Mouse (Mus musculus): ENCODE results near the gene Gm7735. TPM values are rescaled to one million over a fixed set of nuclear protein-coding genes. Genes with fewer than 3 reads are reported as not detected.
"Not testable (repeated sequence)": the region's sequence is repeated elsewhere in the genome, so short reads cannot be mapped to it uniquely, and the experiment has no call there.

Gm7735 gene
- polyA plus RNA-seq (2012; rRNA removed): not detected in 2 replicates

DNA sequence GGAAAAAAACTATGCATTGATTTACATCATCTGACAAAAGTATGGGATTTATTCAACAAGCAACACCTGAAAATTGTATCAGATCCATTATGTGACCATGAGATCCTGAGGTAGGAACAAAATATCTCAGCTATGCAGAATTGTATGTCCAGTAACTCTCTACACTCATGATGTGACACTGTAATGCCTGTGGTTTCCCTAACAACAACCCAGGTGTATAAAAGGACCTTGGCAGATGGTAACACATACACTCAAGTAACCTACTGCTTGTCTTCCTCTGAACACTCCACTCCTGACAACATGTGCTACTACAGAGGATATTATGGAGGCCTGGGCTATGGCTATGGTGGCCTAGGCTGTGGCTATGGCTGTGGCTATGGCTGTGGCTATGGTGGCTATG lies at the start of gene Gm7735:
Gm7735 (plus strand) TSS at position 301 of the 400 bp plus-strand sequence.
- DNase-seq; H3K4me1 ChIP-seq (ENCODE audit: control insufficient read depth, insufficient read depth, low read length); H3K4me3 ChIP-seq (replicated peaks; ENCODE audit: extremely low read depth, low read depth, low read length): not testable (repeated sequence)

DNA sequence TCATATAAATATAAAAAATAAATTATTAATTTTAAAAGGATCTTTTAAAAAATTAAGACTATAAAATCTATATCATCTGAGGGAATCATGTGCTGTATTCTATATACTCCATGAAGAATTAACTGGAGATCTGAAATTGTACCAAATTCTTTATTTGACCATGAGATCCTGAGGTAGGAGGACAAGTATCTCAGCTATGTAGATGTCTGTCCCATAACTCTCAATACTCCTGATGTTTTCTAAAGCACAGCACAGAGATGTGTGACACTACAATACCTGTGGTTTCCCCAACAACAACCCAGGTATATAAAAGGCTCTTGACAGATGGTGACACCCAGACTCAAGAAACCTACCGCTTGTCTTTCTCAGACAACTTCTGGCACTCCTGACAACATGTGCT lies 28.7 kb upstream of the Gm7735 start, which contains the start of gene Gm6358:
Gm6358 (plus strand) TSS at position 301 of the 400 bp plus-strand sequence.
- DNase-seq: no peak
- Histone ChIP-seq H3K4me3 (replicated peaks; ENCODE audit: extremely low read depth, low read depth, low read length) (no peak within 1 kb of the TSS), H3K4me1 (ENCODE audit: control insufficient read depth, insufficient read depth, low read length) (no peaks in the 10 kb centered on the region)
- 95% methylated on average over 1 of the region's 1 CpGs for WGBS
- TF ChIP-seq POLR2A (IDR thresholded peaks at IDR 0.05; ENCODE audit: borderline replicate concordance, extremely low read depth, low read depth, low read length): no peak
- no peak for TF ChIP-seq CTCF (IDR thresholded peaks at IDR 0.05; ENCODE audit: insufficient read depth, low read length)

DNA sequence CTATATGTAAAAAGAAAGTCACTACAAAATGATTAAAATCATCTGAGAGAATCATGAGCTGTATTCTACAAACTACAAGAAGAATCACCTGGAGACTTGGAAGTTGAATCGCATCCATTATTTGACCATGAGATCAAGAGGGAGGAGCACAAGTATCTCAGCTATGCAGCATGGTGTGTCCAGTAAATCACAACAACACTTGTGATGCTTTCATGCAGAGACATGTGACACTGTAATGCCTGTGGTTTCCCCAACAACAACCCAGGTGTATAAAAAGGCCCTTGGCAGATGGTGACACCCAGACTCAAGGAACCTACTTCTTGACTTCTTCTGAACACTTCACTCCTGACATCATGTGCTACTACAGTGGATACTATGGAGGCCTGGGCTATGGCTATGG lies 18.5 kb upstream of the Gm7735 start, which contains the start of gene Gm10061:
Gm10061 (plus strand) TSS at position 301 of the 400 bp plus-strand sequence.
- H3K4me3 ChIP-seq (replicated peaks; ENCODE audit: extremely low read depth, low read depth, low read length): no peak within 1 kb of the TSS
- H3K4me1 ChIP-seq (ENCODE audit: control insufficient read depth, insufficient read depth, low read length): no peaks in the 10 kb centered on the region
- 98% methylated on average over 1 of the region's 1 CpGs for WGBS
- TF ChIP-seq CTCF (IDR thresholded peaks at IDR 0.05; ENCODE audit: insufficient read depth, low read length): no peak
- TF ChIP-seq POLR2A (IDR thresholded peaks at IDR 0.05; ENCODE audit: borderline replicate concordance, extremely low read depth, low read depth, low read length): no peak
- no peak for DNase-seq

- WGBS: 76% methylated on average over 4 of the region's 4 CpGs
- TF ChIP-seq POLR2A (IDR thresholded peaks at IDR 0.05; ENCODE audit: borderline replicate concordance, extremely low read depth, low read depth, low read length): no peak
- TF ChIP-seq CTCF (IDR thresholded peaks at IDR 0.05; ENCODE audit: insufficient read depth, low read length): no peak
- H3K4me1 ChIP-seq (ENCODE audit: control insufficient read depth, insufficient read depth, low read length): no peaks in the 10 kb centered on the region
- DNase-seq: no peak
- H3K4me3 ChIP-seq (replicated peaks; ENCODE audit: extremely low read depth, low read depth, low read length): no peak within 1 kb of the TSS
Observed at GRCm38 (mm10) chr16:89157652-89158051, 11.6 kb upstream of the Gm7735 start, which contains the start of gene Gm9789. Gene Gm9789, plus strand, starts transcription at chr16:89157952.

DNA sequence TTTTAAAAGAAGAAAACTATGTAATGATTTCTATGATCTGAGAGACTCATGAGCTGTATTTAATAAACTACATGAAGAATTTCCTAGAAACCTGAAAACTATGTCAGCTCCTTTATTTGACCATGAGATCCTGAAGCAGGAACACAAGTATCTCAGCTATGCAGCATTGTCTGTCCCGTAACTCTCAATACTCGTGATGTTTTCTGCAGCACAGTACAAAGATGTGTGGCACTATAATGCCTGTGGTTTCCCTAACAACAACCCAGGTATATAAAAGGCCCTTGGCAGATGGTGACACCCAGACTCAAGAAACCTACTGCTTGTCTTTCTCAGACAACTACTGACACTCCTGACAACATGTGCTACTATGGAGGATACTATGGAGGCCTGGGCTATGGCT lies 5.1 kb downstream of the Gm7735 start, which contains the start of gene 1110057P08Rik:
1110057P08Rik (plus strand) TSS at position 301 of the 400 bp plus-strand sequence.
- H3K4me1 ChIP-seq (ENCODE audit: control insufficient read depth, insufficient read depth, low read length): no peaks in the 10 kb centered on the region
- TF ChIP-seq CTCF (IDR thresholded peaks at IDR 0.05; ENCODE audit: insufficient read depth, low read length) (no peak), POLR2A (IDR thresholded peaks at IDR 0.05; ENCODE audit: borderline replicate concordance, extremely low read depth, low read depth, low read length) (no peak)
- H3K4me3 ChIP-seq (replicated peaks; ENCODE audit: extremely low read depth, low read depth, low read length): no peak within 1 kb of the TSS
- no peak for DNase-seq
- 76% methylated on average over 2 of the region's 2 CpGs for WGBS

DNA sequence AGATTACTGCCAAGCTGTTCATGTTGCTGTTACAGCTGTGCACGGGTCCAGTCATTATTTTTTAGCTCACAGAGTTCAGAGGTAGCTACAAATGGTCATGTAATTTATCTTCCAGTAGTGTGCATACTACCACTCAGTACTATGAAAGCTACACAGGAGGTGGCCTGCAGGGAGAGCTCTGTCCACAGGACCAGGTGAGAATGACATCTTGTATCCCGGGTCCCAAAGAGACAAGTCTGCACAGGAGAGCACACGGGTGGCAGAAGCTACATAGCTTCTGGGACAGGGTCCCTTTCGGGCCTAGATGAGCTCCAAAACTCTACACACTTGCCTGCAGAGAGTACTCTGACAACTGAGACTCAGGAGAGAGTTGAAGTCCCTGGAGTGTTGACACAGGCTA lies 19.3 kb downstream of the Gm7735 start:
- no peak for DNase-seq
- TF ChIP-seq POLR2A (IDR thresholded peaks at IDR 0.05; ENCODE audit: borderline replicate concordance, extremely low read depth, low read depth, low read length): no peak
- TF ChIP-seq CTCF (IDR thresholded peaks at IDR 0.05; ENCODE audit: insufficient read depth, low read length): no peak
- H3K4me3 ChIP-seq (replicated peaks; ENCODE audit: extremely low read depth, low read depth, low read length): no peak overlapping the region
- 70% methylated on average over 4 of the region's 4 CpGs for WGBS
- H3K4me1 ChIP-seq (ENCODE audit: control insufficient read depth, insufficient read depth, low read length): no peaks in the 10 kb centered on the region

GRCm38 (mm10) chr16:89205561-89205960 lies 36.3 kb downstream of the Gm7735 start, which contains the start of gene Krtap20-2:
Gene Krtap20-2, plus strand, starts transcription at chr16:89205861.
- Histone ChIP-seq H3K4me1 (ENCODE audit: control insufficient read depth, insufficient read depth, low read length) (no peaks in the 10 kb centered on the region), H3K4me3 (replicated peaks; ENCODE audit: extremely low read depth, low read depth, low read length) (no peak within 1 kb of the TSS)
- WGBS: 57% methylated on average over 1 of the region's 1 CpGs
- no peak for DNase-seq
- no peak for TF ChIP-seq POLR2A (IDR thresholded peaks at IDR 0.05; ENCODE audit: borderline replicate concordance, extremely low read depth, low read depth, low read length)
- no peak for TF ChIP-seq CTCF (IDR thresholded peaks at IDR 0.05; ENCODE audit: insufficient read depth, low read length)

Other genes with a start within 250 kb of the Gm7735 start
- not detected in 2 replicates for gene Krtap19-9b, start 237.2 kb upstream of the Gm7735 start, polyA plus RNA-seq (2012; rRNA removed)
- not detected in 2 replicates for gene Krtap16-3, start 206.6 kb upstream of the Gm7735 start, polyA plus RNA-seq (2012; rRNA removed)
- gene Krtap22-2, start 158.7 kb upstream of the Gm7735 start, polyA plus RNA-seq (2012; rRNA removed): not detected in 2 replicates
- not detected in 2 replicates for gene Gm10229, start 154.2 kb upstream of the Gm7735 start, polyA plus RNA-seq (2012; rRNA removed)
- gene Krtap6-1, start 137.8 kb upstream of the Gm7735 start, polyA plus RNA-seq (2012; rRNA removed): not detected in 2 replicates
- not detected in 2 replicates for gene Gm10228, start 128.0 kb upstream of the Gm7735 start, polyA plus RNA-seq (2012; rRNA removed)
- gene Krtap6-5, start 121.6 kb upstream of the Gm7735 start, polyA plus RNA-seq (2012; rRNA removed): not detected in 2 replicates
- not detected in 2 replicates for gene 1110025L11Rik, start 105.5 kb upstream of the Gm7735 start, polyA plus RNA-seq (2012; rRNA removed)
- gene Krtap6-3, start 85.5 kb upstream of the Gm7735 start, polyA plus RNA-seq (2012; rRNA removed): not detected in 2 replicates
- gene Gm6358, start 28.6 kb upstream of the Gm7735 start, polyA plus RNA-seq (2012; rRNA removed): not detected in 2 replicates
- not detected in 2 replicates for gene Gm10061, start 18.4 kb upstream of the Gm7735 start, polyA plus RNA-seq (2012; rRNA removed)
- not detected in 2 replicates for gene Gm9789, start 11.5 kb upstream of the Gm7735 start, polyA plus RNA-seq (2012; rRNA removed)
- gene 1110057P08Rik, start 5.2 kb downstream of the Gm7735 start, polyA plus RNA-seq (2012; rRNA removed): not detected in 2 replicates
- not detected in 2 replicates for gene Krtap20-2, start 36.4 kb downstream of the Gm7735 start, polyA plus RNA-seq (2012; rRNA removed)
- gene Krtap21-1, start 234.4 kb downstream of the Gm7735 start, polyA plus RNA-seq (2012; rRNA removed): not detected in 2 replicates

All from lung, adult 2 months (tissue).